Mouse (Mus musculus) left cerebral cortex, adult 11 months (tissue): Measurements from ENCODE around the gene Arglu1.

Experiments used
- DNase-seq: peaks from one replicate; pipeline ENCODE4 v3.0.0; 2022; ENCODE audit warnings: low spot score

Gene Arglu1

DNA sequence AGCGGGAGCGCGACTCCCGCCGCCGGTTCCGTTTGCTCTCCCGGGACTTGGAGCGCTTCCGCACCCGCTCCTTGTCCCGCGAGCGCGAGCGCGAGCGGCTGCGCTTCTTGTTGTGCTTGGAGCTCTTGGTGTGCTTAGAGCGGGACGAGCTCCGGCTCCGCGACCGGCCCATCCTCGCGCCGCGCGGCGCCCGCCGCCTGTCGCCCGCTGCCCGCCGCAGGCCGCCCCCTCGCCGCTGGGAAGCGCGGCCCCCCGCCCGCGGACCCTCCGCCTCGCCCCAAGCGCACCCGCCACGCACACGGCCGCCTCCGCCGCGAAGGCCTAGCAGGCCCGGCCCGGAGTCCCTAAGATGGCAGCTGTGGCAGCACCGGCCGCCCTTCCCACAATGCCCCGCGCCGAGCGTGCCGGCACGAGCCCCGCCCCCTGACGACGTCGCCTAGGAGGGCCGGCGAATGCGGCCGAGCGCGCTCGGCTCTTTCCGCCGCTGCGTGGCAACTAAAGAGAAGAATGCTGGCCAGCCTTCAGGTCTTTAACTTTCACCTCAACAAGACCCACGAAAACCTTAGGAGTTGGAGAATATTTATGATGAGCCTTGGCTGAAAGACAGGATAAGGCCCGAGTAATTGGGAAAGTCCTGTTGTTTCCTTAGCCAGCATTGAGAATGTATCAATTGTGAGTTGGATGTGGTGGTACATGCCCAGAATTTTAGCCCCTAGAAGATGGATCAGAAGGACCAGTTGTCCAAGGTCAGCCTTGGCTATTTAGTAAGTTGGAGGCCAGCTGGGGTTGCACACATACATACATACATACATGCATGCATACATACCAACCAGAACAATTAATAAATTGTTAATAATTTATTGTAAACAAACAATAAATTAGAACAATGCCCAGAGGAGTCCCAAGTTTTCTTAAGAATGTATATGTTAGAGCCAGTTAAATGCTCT lies at the start of gene Arglu1:
TSS of gene Arglu1 (minus strand) at position 376 of the 947 bp plus-strand sequence.
- peak; percentile 91 for DNase-seq

DNA sequence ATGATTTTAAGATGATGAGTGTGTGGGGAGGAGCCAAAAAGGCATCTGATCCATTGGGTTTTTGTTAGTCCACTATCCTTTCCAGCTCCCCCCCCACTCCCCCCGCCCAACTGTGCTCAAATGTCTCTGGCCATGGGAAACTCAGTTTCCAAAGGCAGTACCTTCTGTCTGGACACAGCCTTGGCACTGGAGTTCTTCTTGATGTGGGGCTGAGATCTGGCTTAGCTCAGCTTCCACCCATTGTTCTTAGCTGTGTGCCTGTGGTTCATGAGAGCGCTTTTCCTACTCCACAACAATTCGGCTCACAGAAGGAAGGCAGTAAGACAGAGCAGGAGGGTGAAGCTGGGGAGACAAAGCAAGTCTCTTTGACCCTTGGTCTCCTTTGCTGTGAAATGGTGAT lies 47.0 kb upstream of the Arglu1 start:
- DNase-seq: no peak

DNA sequence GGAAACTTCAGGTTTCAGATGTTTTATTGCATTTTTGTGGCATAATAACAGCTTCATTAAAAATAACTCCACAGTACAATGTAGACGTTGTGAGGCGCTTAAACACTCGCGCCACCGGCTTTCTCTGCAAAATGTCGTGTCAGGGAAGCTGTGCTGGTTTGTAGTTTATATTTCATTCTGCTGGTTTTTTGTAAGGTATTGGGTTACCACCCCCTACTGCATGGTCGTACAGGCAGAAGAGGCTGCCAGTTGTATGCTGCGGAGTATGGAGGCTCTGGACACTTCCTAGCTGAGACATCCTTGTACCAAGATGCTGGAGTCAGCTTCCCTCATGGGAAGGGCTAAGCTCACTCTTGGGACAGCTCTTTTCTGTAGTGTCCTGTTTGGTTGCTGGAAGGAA lies 46.5 kb upstream of the Arglu1 start:
- no peak for DNase-seq

DNA sequence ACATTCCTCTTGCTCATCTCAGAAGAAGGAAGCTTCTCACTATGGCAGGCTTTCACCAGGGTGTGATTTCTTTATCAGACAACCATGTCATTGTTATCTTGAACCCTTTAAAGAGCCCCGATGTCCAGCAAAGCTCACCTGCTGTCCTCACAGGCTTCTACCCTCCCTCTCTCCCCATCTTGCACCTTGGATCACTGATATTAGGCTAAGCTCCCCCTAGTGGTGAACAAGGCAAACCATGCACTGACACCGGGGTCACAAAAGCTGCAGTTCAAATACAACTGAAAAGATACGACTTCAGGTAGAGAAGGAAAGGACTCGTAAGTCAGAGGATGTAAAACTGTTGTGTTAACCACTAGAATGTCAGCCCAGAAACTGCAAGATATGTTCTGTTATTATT lies 43.5 kb upstream of the Arglu1 start:
- no peak for DNase-seq

DNA sequence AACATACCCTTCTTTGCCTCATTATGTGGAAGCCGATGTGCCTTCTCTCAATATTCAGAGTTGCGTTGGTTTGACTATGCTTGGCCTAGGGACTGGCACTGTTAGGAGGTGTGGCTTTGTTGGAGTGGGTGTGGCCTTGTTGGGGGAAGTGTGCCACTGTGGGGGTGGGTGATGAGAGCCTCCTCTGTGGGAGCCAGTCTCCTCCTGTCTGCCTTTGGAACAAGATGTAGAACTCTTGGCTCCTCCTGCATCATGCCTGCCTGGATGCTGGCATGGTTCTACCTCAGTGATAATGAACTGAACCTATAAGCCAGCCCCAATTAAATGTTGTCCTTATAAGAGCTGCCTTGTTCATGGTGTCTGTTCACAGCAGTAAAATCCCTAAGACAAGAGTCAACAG lies 38.3 kb upstream of the Arglu1 start:
- DNase-seq: no peak

DNA sequence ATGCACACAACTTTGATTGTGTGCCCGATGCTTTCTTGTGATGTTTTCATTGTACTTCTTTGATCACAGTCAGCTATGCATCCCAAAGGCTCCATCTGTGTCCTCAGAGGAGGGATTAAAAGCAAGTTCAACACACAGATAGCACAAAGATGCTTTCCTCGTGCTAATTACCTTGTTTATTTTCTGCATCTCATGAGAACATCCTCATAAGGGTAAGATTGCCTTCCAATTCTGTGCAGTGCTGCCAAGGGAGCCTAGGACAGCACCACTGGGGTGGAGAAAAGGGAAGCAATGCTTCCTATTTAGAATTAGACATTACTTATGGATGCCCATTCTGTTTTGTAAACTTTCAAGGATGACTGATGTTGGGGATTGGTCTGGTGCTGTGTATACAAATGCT lies 36.2 kb upstream of the Arglu1 start:
- DNase-seq: no peak

DNA sequence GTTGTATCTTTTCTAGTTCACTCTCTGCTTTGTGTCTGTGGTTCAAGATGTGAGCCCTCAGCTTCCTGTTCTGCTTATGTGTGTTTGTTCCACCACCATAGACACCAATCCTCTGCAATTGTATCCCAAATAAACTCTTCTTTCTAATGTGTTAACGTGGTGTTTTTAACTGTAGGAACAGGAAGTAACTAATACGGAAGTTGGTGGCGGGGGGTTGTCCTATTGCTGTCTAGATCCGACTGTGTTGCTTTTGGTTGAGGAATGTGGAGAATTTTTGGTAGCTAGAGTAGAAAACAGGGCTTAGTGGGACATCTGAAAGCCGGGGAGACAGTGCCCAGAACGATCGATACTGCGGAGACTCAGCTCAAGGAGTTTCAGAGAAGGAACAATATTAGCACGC lies 14.5 kb upstream of the Arglu1 start:
- no peak for DNase-seq

DNA sequence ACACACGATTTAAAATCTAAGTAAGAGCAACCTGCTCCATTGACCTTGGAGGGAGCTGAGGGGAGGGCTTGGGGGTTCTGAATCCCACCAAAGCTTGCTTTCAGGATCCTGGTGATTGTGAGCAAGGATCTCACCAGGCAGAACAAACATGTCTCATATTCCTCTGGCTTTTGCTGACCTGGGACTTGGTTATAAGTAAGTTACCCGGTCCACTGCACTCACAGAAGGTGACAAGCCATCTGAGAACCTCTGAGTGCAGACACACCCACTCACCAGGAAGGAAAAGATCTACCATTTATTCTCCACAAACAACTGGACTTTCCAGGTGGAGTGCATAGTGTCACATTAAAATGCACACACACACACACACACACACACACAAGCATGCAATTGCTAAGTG lies 13.3 kb upstream of the Arglu1 start:
- no peak for DNase-seq

DNA sequence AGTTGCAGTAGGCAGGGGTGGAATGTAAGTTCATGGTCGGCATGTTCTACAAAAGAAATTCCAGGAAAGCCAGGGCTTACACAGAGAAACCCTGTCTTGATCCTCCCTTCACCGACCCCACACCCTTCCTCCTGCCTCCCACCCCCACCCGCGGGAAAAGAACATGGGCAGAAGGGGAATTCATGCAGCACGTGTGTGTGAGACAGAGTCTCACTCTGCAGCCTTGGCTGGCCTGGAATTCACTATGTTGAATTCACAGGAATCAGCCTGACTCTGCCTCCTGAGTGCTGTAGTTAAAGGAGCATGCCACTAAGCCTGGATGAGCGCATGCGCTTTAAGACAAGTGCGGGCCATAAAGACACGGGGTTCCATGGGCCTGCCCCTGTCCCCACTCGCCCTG lies 10.5 kb upstream of the Arglu1 start:
- no peak for DNase-seq

DNA sequence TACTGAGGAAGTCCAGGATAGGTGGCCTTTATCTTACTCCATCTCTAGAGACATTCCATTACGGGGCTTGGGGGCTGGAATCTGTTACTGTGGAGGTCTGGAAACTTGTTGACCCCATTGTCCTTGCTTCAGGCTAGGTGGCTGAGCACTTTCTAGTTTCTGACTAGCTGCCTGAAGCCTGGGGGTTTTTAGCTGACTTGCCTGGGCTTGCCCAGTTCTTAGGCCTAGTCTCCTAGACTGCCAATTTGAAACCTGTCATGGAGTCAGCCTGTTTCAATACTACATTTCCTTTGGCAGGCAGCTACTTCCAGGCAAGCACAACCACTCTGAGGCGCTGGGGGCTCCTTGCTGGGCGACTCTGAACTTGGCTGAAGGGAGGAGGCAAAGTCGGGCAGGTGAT lies 9.9 kb upstream of the Arglu1 start:
- no peak for DNase-seq

DNA sequence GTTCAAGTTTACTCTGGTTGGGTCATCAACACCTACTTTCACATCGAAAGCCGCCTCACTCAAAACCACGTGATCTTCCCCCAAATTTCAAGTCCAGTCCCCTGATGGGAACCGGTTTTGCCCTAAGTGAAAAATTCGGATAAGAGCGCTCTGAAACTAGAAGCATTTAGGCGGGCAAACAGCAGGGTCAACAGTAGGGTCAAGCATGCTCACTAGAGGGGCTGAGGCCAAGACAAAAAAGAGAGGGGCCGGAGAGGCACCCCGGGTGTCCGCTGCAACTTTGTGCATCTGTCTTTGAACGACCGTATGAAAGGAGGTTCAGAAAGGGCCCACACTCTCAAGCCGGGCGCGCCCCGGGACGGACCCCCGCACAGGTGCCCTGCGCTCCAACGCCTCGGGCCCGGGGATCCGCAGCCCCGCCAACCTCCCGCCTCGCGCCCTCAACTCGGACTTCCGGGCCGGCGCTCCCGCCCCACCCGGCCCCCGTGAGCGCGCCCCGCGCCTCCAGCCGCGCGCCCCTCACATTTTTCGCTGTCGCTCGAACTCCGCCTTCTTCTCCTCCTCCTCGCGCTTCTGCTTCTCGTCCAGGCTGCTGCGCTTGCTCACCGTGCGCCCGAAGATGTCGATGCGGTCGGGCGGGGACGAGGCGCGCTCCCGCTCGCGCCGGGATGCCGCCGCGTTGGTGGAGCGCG lies 721 bp downstream of the Arglu1 start:
- peak; percentile 35 for DNase-seq

DNA sequence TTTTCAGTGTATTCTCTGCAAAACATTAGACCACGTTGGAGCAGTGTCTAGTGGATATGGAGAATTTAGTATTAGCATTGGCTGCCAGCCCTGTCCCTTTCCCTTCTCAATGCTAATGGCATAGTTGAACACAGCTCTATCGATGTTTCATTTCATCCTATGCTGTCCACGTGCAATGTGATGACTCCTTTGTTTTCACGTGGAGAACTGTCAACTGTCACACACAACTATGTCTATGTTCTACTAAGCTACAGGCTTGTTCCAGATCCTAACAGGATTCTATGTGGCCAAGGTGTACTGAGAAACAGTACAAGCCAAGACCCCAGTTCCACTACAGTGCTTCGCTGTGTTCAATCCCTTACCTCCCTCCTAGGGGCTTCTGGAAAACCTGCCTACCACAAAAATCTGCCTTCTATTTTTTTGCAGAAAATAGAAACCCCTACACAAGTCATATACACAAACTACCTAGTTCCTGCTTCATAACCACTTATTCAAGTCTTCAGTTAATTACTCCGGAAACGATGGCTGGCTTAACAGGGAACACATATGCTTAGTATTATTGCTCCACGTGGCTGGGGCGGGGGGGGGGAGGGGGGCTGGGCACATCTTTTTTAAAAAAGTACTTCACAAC lies 1.4 kb downstream of the Arglu1 start:
- no peak for DNase-seq

DNA sequence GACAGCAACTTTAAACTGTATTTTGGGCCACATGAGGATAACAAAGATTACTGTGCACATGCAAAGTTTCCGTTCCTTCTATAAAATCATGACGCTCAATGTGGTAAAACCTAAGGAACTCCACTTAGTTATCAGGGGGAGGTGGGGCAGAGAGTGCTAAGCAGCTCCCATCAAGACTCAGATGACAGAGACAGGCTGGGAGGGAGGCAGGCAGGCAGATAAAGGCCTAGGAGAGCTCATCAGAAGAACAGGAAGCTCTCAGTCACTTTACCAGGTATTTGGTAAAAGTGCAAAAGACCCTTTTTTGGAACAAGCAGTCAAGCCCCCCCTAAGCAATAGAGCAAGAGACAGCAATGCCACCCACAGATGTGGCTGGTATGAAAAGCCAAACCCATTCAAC lies 4.8 kb downstream of the Arglu1 start:
- DNase-seq: no peak

DNA sequence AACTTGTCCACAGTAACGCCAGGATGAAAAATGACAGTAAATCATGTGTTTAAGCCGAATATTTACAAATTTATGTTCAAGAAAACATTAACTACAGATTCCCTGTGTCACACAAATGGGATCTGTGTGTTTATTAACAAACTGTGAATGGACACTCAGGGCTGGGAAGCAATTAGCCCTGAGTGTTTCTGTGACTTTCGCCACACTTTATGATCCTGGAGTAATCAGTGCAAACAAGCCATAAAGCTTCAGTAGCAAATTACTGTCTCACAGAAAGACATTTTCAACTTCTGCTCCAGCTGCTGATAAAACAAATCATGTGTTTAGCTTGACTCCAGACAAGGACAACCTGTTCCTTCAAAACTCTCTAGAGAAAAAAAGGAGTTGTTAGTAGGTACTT lies 7.6 kb downstream of the Arglu1 start:
- DNase-seq: no peak

DNA sequence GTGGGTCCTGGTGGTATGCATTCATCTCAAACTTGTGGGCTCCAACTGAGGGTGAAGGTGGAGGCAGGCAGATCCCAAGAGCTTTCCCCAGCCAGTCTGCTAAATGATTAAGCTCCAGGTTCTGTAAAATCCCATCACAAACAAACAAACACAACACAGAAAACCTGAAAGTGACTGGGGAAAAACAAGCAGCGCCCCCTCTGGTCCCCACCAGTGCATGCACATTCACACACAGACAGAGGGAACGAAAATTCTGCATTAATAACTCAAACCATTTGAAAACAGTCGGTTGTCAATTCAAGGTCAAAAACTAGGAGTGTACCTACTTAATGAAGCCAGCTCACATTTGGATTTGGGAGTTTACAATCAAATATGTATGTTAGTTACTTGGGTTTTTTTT lies 12.1 kb downstream of the Arglu1 start:
- DNase-seq: no peak

DNA sequence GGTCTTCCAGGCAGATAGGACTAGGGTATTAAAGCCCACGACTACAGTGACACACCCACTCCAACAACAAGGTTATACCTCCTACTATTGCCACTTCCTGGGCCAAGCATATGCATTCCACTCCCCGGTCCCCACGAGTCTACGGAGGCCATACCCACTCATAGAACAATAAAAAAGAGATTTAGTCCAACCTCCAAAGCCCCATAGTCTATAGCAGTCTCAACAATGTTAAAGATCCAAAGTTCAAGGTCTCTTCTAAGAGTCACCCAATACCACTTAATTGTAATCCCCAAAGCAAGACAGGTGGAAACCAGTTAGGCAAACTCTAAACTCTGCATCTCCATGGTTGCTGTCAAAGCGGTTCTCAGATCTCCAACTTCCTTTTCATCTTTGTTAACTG lies 15.5 kb downstream of the Arglu1 start:
- no peak for DNase-seq

DNA sequence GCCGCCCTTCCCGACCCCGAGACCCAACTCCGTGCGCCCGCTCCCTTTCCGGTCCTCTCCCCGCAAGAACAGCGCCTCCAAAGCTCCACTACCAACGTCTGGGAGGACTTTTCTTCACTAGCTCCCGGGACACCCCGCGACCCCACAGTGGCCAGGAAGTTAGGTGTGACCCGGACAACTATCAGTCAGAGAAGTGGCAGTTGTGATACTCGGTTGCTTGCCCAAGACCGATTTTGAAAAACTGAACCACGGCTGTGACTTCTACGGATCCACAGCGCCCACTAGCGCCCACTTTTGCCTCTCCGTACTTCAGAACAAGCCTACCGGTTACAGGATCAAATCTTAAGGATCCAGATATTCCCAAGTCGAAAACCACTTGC lies 28.6 kb downstream of the Arglu1 start:
- peak; percentile 83 for DNase-seq

DNA sequence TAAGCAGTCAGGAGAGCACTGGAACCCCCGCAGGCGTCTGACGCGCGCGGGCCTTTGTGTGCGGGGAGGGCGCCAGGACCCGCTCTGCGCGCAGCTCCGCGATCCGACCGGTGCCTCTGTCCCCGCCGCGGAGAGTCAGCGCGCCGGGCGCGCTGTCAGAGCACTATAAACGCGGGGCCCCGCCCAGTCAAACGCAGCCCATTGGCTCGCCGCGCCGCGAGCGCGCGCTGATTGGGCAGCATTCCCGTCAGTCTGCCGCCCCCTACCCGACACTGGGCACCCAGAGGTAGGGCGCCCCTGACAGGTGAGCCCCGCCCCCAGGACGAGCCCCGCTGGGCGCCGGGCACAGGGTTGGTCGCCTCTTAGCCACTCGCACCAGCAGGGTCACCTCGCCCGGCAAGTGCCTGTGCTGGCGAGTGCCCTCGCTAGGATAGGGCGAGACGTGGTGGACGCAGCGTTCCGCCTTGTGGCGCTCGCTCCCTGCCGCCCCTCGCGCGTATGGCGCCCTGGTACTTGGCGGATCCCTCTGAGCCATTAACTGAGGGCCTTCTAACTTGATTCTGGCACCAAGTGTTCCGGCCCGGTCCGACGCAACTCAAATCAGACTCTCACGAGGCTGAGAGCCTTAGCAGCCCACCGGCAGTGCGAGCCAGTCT lies 29.1 kb downstream of the Arglu1 start, which contains the start of gene Efnb2:
TSS of gene Efnb2 (minus strand) at position 140 of the 656 bp plus-strand sequence.
- DNase-seq: peak; percentile 96

DNA sequence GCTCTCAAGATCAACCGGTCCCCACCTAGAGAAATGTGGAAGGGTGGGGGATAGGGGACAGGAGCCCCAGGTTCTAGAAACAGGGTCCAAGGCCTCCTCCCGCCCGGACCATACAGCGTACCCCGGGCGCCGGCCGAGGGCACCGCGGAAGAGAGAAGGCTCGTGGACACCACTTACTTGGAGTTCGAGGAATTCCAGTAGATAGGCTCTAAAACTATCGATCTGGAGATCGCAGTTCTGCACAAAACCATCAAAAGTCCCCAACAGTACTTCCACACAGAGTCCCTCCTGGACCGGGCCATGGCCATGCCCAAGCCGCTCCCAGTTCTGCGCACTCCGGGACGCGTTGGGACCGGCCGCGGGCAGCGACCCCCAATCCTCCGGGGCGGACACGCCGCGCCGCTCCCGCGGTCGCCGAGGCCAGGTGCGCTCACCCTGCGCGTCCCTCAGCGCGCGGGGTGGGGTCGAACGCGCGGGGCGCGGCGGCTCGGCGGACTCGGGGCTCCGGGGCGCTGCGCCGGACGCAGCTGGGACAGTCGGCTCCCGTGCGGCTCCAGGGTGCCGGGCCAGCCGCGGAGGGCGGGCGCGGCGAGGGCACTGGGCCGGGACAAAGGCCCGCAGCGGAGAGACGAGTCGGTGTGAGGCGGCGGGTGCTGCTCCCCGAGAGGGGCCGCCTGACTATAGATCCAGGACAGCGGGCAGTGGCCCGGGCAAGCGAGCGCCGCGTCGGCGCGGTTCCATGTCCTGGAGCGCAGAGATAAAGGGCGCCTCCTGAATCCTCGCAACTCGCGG lies 29.8 kb downstream of the Arglu1 start:
- DNase-seq: no peak

DNA sequence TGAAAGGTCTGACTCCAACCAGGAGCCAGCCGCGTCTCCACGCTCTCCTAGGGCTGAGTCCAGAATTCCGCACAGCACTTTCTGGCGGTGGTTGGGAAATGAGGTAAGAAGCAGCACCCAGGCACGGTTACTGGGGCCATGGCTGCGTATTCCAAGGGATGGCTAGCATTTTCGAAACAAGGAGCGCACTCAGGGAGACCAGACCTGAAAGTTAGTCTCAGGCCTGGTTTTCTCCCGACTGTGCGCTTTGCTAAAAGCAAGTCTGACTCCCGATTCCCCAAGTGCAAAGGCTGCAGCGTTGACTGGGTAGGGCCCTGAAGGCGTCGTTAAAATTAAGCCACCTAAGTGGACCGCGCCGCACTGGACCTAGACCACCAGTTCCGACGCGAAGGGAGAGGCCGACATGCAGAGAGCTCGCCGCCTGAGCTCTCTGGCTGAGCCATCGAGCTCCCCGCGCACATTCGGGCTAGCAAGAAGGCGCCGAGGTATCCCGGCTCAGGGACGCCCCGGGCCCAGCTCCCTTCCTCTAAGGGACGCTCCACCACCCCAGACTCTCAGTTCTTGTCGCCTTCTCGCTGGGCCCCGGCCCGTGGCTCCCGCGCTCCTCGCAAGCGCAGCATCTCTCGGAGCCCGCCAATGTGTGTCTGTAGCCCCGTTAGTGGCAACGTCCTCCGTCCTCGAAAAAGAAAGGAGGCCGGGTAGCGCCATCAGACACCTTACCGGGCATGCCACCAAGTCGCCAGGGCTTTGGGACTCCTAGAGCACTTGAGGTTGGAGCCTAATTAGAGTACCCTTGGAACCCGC lies 30.6 kb downstream of the Arglu1 start:
- no peak for DNase-seq
